Mouse (Mus musculus): ENCODE data around the gene Ece1. TPM values are rescaled to one million over a fixed set of nuclear protein-coding genes. Genes with fewer than 3 reads are reported as not detected.

The Ece1 gene
- total and polyA plus RNA-seq, 3 experiments: 25.3 to 43.8 TPM; not detected in 1

DNA sequence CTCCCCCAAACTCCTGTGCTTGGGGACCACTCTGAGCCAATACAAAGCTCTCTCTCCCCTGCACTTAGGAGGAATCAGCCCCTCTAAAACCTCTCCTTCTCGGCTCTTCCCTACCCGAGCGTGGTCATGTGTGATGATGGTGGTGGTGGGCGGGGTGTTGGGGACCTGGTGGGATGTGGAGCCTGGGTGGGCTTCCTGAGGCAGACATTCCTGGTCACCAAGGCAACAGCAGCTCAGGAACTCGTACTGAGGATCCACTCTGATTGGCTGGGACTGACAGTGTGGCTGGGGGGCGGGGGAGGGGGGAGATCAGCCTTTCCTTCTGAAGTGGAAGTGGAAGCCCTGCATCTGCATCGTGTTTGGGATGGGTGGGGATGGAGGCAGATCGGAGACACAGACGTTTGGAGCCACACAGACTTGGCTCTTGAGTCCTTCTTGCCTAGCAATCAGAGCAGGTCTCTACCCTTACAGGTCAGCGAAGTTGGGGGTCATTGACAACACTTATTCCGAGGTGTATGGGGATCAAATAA lies 30.7 kb downstream of the Ece1 start:
- Histone ChIP-seq H3K79me2 (ENCODE audit: control insufficient read depth, insufficient read depth, low read length, poor library complexity) (no peaks in the 10 kb centered on the region), H3K36me3 (ENCODE audit: control insufficient read depth in 1 of 2, insufficient read depth in 2 of 2, low read length in 2 of 2) (no peaks in the 10 kb centered on the region), H3K4me1 (ENCODE audit: control insufficient read depth in 1 of 2, insufficient read depth in 2 of 2, low read length in 2 of 2) (no peaks in the 10 kb centered on the region), H3K27me3 (ENCODE audit: control insufficient read depth in 1 of 2, insufficient read depth in 2 of 2, low read length in 2 of 2) (no peaks in the 10 kb centered on the region), H3K27ac (ENCODE audit: control insufficient read depth, low read depth, low read length) (no peak overlapping the region), H3K4me3 (ENCODE audit: control insufficient read depth in 1 of 2, insufficient read depth in 1 of 2, low read depth in 2 of 2, low read length in 2 of 2) (no peak overlapping the region), H3K9me3 (replicated peaks; ENCODE audit: insufficient read depth, low read length) (no peaks in the 10 kb centered on the region), H3K9ac (ENCODE audit: control insufficient read depth, low read depth, low read length, poor library complexity, severe bottlenecking) (no peak overlapping the region)
- TF ChIP-seq SIN3A (IDR thresholded peaks at IDR 0.05; ENCODE audit: low read length) (no peak), BHLHE40 (IDR thresholded peaks at IDR 0.05; ENCODE audit: borderline replicate concordance, low read depth, low read length) (no peak), TCF12 (IDR thresholded peaks at IDR 0.05; ENCODE audit: low read depth, low read length) (no peak)
- no peak for DNase-seq (ENCODE audit: low read depth, low spot score)

DNA sequence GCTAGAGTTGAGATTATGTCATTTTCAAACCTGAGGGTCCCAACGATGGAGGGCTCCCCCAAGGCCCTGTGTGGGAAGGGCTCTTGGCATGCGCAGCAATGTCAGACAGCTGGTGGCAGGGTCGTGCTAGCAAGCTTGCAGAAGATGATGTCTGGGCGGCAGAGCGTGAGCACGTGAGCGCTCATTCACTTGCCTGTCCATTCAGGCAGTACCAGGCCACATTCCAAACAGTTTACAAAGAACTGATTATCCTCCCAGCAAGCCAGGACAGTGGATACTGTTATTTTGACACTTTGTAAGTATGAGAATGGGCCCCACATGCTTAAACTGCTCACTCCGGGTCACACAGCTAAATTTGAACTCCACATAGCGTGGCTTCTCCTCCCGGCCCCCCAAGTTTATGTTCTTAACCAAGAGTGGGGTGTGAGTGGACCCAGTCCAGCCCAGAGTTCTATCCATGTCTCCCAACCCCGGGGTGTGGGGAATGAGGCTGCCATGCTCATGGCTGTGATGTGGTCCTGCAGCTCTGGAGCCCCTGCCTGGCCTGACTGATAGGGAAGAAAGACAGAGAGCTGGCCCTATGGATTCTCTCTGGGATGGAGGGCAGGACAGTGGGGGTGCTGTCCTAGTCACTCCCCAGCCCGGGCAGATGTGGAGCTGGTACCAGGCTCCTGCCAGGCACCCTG lies 34.7 kb downstream of the Ece1 start:
- H3K4me3 ChIP-seq (ENCODE audit: control insufficient read depth in 1 of 2, insufficient read depth in 1 of 2, low read depth in 2 of 2, low read length in 2 of 2): no peak overlapping the region
- TF ChIP-seq TAL1 (IDR thresholded peaks at IDR 0.05; ENCODE audit: low read length) (no peak), POLR2AphosphoS5 (IDR thresholded peaks at IDR 0.05; ENCODE audit: borderline replicate concordance, low read depth, low read length) (no peak), POLR2A (IDR thresholded peaks at IDR 0.05; ENCODE audit: control insufficient read depth in 1 of 2, insufficient read depth in 1 of 2, low read depth in 1 of 2, low read length in 2 of 2, poor library complexity in 1 of 2) (no peak), RCOR1 (IDR thresholded peaks at IDR 0.05; ENCODE audit: low read depth, low read length) (no peak), HCFC1 (IDR thresholded peaks at IDR 0.05; ENCODE audit: low read depth, low read length) (no peak), KAT2A (conservative IDR thresholded peaks at IDR 0.05; ENCODE audit: low read depth, low read length) (no peak), ZMIZ1 (IDR thresholded peaks at IDR 0.05; ENCODE audit: low read depth, low read length) (no peak), ZKSCAN1 (IDR thresholded peaks at IDR 0.05; ENCODE audit: low read depth, low read length) (no peak), CTCF (IDR thresholded peaks at IDR 0.05 in 2 of 3, conservative IDR thresholded peaks at IDR 0.05 in 1 of 3; ENCODE audit: control insufficient read depth in 1 of 3, insufficient read depth in 1 of 3, low read depth in 2 of 3, low read length in 3 of 3, poor library complexity in 1 of 3, severe bottlenecking in 1 of 3) (no peak), SIN3A (IDR thresholded peaks at IDR 0.05; ENCODE audit: low read length) (no peak), ELF1 (IDR thresholded peaks at IDR 0.05; ENCODE audit: low read depth, low read length) (no peak), SMC3 (IDR thresholded peaks at IDR 0.05; ENCODE audit: low read depth, low read length) (no peak), USF1 (IDR thresholded peaks at IDR 0.05; ENCODE audit: low read depth, low read length) (no peak), RAD21 (IDR thresholded peaks at IDR 0.05; ENCODE audit: low read depth, low read length) (no peak), E2F4 (IDR thresholded peaks at IDR 0.05; ENCODE audit: borderline replicate concordance, low read depth, low read length) (no peak), MYB (IDR thresholded peaks at IDR 0.05; ENCODE audit: low read depth, low read length) (no peak), MEF2A (IDR thresholded peaks at IDR 0.05; ENCODE audit: extremely low read depth, insufficient replicate concordance, low read depth, low read length, poor library complexity, severe bottlenecking) (no peak), TBP (IDR thresholded peaks at IDR 0.05; ENCODE audit: low read depth, low read length) (no peak), NELFE (IDR thresholded peaks at IDR 0.05; ENCODE audit: low read depth, low read length) (no peak), GATA1 (IDR thresholded peaks at IDR 0.05; ENCODE audit: low read depth, low read length) (no peak)
- H3K36me3 ChIP-seq (ENCODE audit: control insufficient read depth in 1 of 2, insufficient read depth in 2 of 2, low read length in 2 of 2): no peaks in the 10 kb centered on the region
- H3K27me3 ChIP-seq (ENCODE audit: control insufficient read depth in 1 of 2, insufficient read depth in 2 of 2, low read length in 2 of 2): no peaks in the 10 kb centered on the region
- no peaks in the 10 kb centered on the region for H3K79me2 ChIP-seq (ENCODE audit: control insufficient read depth, insufficient read depth, low read length, poor library complexity)
- no peak overlapping the region for H3K9ac ChIP-seq (ENCODE audit: control insufficient read depth, low read depth, low read length, poor library complexity, severe bottlenecking)
- H3K4me1 ChIP-seq (ENCODE audit: control insufficient read depth in 1 of 2, insufficient read depth in 2 of 2, low read length in 2 of 2): no peaks in the 10 kb centered on the region
- no peak for DNase-seq (ENCODE audit: low read depth, low spot score)
- no peaks in the 10 kb centered on the region for H3K9me3 ChIP-seq (replicated peaks; ENCODE audit: insufficient read depth, low read length)
- H3K27ac ChIP-seq (ENCODE audit: control insufficient read depth, low read depth, low read length): no peak overlapping the region
